Mouse (Mus musculus) CH12.LX (cell line): ENCODE measurements around the gene Kcnj4. TPM values are rescaled to one million over a fixed set of nuclear protein-coding genes. Genes with fewer than 3 reads are reported as not detected.
A peak's percentile ranks its signal among the peaks of the same experiment; 100 is the strongest.
"Not testable (repeated sequence)": the region's sequence is repeated elsewhere in the genome, so short reads cannot be mapped to it uniquely, and the experiment has no call there.

Experiments used
- DNase-seq: peaks from one replicate; pipeline ENCODE4 v3.0.0-alpha.2; 2013; ENCODE audit errors: extremely low read depth
- H3K27ac ChIP-seq: 2 replicates; pipeline ENCODE4 v1.5.1; 2012; ENCODE audit warnings: low read depth, mild to moderate bottlenecking, control low read depth, moderate library complexity; ENCODE audit not compliant: insufficient read depth
- H3K27me3 ChIP-seq: replicated peaks from 2 replicates; pipeline ENCODE3; 2012; ENCODE audit warnings: inconsistent platforms
- H3K36me3 ChIP-seq, 2 experiments: replicated peaks in 1 of 2; 2 replicates each; pipeline versions ENCODE3 to v1.6.1; 2012; ENCODE audit warnings: inconsistent platforms in 1 of 2, low read length in 1 of 2, mild to moderate bottlenecking in 1 of 2, mixed read lengths in 1 of 2, moderate library complexity in 1 of 2; ENCODE audit not compliant: control insufficient read depth in 1 of 2, insufficient read depth in 1 of 2
- H3K4me1 ChIP-seq, 2 experiments: 2 replicates each; pipeline ENCODE4 v1.6.1; 2012; ENCODE audit warnings: inconsistent platforms in 1 of 2, moderate library complexity in 1 of 2; ENCODE audit not compliant: insufficient read depth in 2 of 2, control insufficient read depth in 1 of 2
- H3K4me2 ChIP-seq: 2 replicates; pipeline ENCODE4 v1.6.1; 2012; ENCODE audit warnings: low read depth, mild to moderate bottlenecking, control low read depth; ENCODE audit not compliant: poor library complexity, insufficient read depth, severe bottlenecking
- H3K4me3 ChIP-seq, 3 experiments: fragments of 150-350 bp in 1 of 3; sonication (generic) in 1 of 3; replicated peaks in 1 of 3; 2 replicates each; pipeline versions ENCODE3 to v1.5.1; 2011 to 2012; ENCODE audit warnings: low read depth in 2 of 3, low read length in 2 of 3, mild to moderate bottlenecking in 2 of 3, moderate library complexity in 2 of 3, control low read depth in 1 of 3, improper control_type of control experiment in 1 of 3, inconsistent platforms in 1 of 3, mixed read lengths in 1 of 3; ENCODE audit not compliant: poor library complexity in 1 of 3
- H3K79me2 ChIP-seq: replicated peaks from 2 replicates; pipeline ENCODE4 v1.6.1; 2012; ENCODE audit warnings: mild to moderate bottlenecking, moderate library complexity; ENCODE audit not compliant: control insufficient read depth, poor library complexity, insufficient read depth, severe bottlenecking; ENCODE audit errors: extremely low read depth
- H3K9ac ChIP-seq: 2 replicates; pipeline ENCODE4 v1.6.1; 2012; ENCODE audit warnings: low read depth, mild to moderate bottlenecking, control low read depth, moderate library complexity; ENCODE audit not compliant: insufficient read depth
- H3K9me3 ChIP-seq: replicated peaks from 2 replicates; pipeline ENCODE3; 2012; ENCODE audit warnings: low read length, inconsistent platforms, mixed read lengths
- BHLHE40 ChIP-seq: IDR thresholded peaks from 2 replicates; pipeline ENCODE4 v1.6.1; 2011; ENCODE audit warnings: mild to moderate bottlenecking, low read depth, low read length, improper control_type of control experiment
- CHD1 ChIP-seq: IDR thresholded peaks from 2 replicates; pipeline ENCODE4 v1.6.1; 2012; ENCODE audit warnings: low read depth, low read length, improper control_type of control experiment, inconsistent platforms
- CHD2 ChIP-seq: IDR thresholded peaks from 2 replicates; pipeline ENCODE4 v1.6.1; 2011; ENCODE audit warnings: low read length, improper control_type of control experiment
- ELF1 ChIP-seq: IDR thresholded peaks from 2 replicates; pipeline ENCODE4 v1.6.1; 2014; ENCODE audit warnings: low read depth, mild to moderate bottlenecking, inconsistent platforms, low read length, improper control_type of control experiment
- ETS1 ChIP-seq: conservative IDR thresholded peaks from 2 replicates; pipeline ENCODE4 v1.6.1; 2012; ENCODE audit warnings: low read depth, mild to moderate bottlenecking, inconsistent platforms, low read length, improper control_type of control experiment, moderate library complexity
- GABPA ChIP-seq: IDR thresholded peaks from 2 replicates; pipeline ENCODE4 v1.6.1; 2012; ENCODE audit warnings: low read depth, low read length, improper control_type of control experiment, inconsistent platforms; ENCODE audit not compliant: insufficient replicate concordance
- IRF4 ChIP-seq: IDR thresholded peaks from 2 replicates; pipeline ENCODE4 v1.6.1; 2014; ENCODE audit warnings: low read depth, mild to moderate bottlenecking, inconsistent platforms, low read length, improper control_type of control experiment
- MEF2A ChIP-seq: IDR thresholded peaks from 2 replicates; pipeline ENCODE4 v1.6.1; 2014; ENCODE audit warnings: low read depth, mild to moderate bottlenecking, inconsistent platforms, low read length, improper control_type of control experiment, borderline replicate concordance
- MYC ChIP-seq: IDR thresholded peaks from 2 replicates; pipeline ENCODE4 v1.6.1; 2011; ENCODE audit warnings: low read depth, mild to moderate bottlenecking, improper control_type of control experiment, low read length
- NELFE ChIP-seq: IDR thresholded peaks from 2 replicates; pipeline ENCODE4 v1.6.1; 2011; ENCODE audit warnings: low read depth, low read length, improper control_type of control experiment
- USF1 ChIP-seq: IDR thresholded peaks from 2 replicates; pipeline ENCODE4 v1.6.1; 2014; ENCODE audit warnings: low read depth, mild to moderate bottlenecking, inconsistent platforms, low read length, improper control_type of control experiment
- ZMIZ1 ChIP-seq: IDR thresholded peaks from 2 replicates; pipeline ENCODE4 v1.6.1; 2012; ENCODE audit warnings: low read depth, mild to moderate bottlenecking, inconsistent platforms, low read length, improper control_type of control experiment
- ZNF384 ChIP-seq: IDR thresholded peaks from 2 replicates; pipeline ENCODE4 v1.6.1; 2012; ENCODE audit warnings: low read depth, low read length, improper control_type of control experiment, inconsistent platforms
- dilution Hi-C: fragments of 300-500 bp; cut with MboI; formaldehyde crosslinking; loops from 2 replicates; pipeline ENCODE4 v1.14.3; 2020; ENCODE audit warnings: low sequenced_read_pairs; ENCODE audit not compliant: extremely low pct_unique_long_range_greater_than_20kb, extremely low pct_ligation_motif_present
- in situ Hi-C: fragments of 300-500 bp; cut with MboI; formaldehyde crosslinking; loops from 3 replicates; pipeline ENCODE4 v1.14.3; 2019; ENCODE audit warnings: low sequenced_read_pairs, low pct_ligation_motif_present, low pct_unique_long_range_greater_than_20kb, mixed read lengths
- polyA plus RNA-seq: library from polyadenylated mRNA; unstranded; fragments of >175 nt; gene quantifications from 2 replicates; pipeline ENCODE4 v1.2.1, GENCODE M21; 2012; ENCODE audit warnings: low read depth; ENCODE audit not compliant: insufficient read length
- total RNA-seq, 2 experiments: library from RNA; depleted of rRNA; stranded (reverse); fragments of 300-350 nt in 1 of 2; fragments of >200 nt in 1 of 2; gene quantifications; 2 replicates each; pipeline ENCODE4 v1.2.3; 2012 to 2014

Kcnj4 gene
- total and polyA plus RNA-seq, 3 experiments: not detected

GRCm38 (mm10) chr15:79456546-79456945 lies 48.5 kb downstream of the Kcnj4 start:
- dilution Hi-C loops: no loop called here

DNA sequence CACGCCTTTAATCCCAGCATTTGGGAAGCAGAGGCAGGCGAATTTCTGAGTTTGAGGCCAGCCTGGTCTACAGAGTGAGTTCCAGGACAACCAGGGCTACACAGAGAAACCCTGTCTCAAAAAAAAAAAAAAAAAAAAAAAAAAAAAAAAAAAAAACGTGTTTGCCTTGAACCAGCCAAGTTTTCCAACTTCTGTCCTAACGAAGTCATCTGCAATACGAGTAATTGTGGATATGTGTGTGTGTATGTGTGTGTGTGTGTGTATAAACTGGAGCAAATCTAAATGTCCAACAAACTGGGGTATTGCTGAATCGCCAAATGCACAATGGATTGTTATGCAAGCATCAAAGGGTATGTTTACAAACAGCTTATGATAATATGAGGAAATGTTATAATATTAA lies 48.9 kb downstream of the Kcnj4 start:
- peaks cover 20% of the 10 kb centered on the region for H3K27me3 ChIP-seq
- H3K36me3 ChIP-seq, dilution Hi-C loops, H3K27ac ChIP-seq, in situ Hi-C loops, H3K9me3 ChIP-seq, H3K4me3 ChIP-seq, H3K9ac ChIP-seq, H3K4me2 ChIP-seq, H3K79me2 ChIP-seq, DNase-seq: not testable (repeated sequence)
- H3K4me1 ChIP-seq: peaks cover 4 to 11% of the 10 kb centered on the region in 2 experiments
- peak; percentile 79 for TF ChIP-seq ZNF384

More at GRCm38 (mm10) chr15:79456546-79456945, 48.5 kb downstream of the Kcnj4 start:
- no peak for TF ChIP-seq CHD2
- peak; percentile 39; the same call in 1 of the 2 replicates for TF ChIP-seq IRF4
- no peak for TF ChIP-seq CHD1
- no peak for TF ChIP-seq ZNF384
- TF ChIP-seq BHLHE40: 0 out of 2 replicates have a peak, but pooled peaks have one; percentile 45
- no peak for TF ChIP-seq NELFE
- TF ChIP-seq ETS1: no peak
- no peak for TF ChIP-seq ZMIZ1
- TF ChIP-seq ELF1: peak; percentile 64
- TF ChIP-seq MEF2A: no peak
- TF ChIP-seq MYC: no peak
- TF ChIP-seq GABPA: no peak
- TF ChIP-seq USF1: peak; percentile 46
- Histone ChIP-seq H3K27ac (no peak overlapping the region), H3K79me2 (no peaks in the 10 kb centered on the region), H3K4me2 (no peak overlapping the region), H3K36me3 (no peaks in the 10 kb centered on the region), H3K9ac (no peak overlapping the region), H3K4me3 (no peak overlapping the region), H3K27me3 (peaks cover 23% of the 10 kb centered on the region), H3K4me1 (peaks cover 4 to 11% of the 10 kb centered on the region in 2 experiments), H3K9me3 (peaks cover 3% of the 10 kb centered on the region)
- no peak for DNase-seq
- in situ Hi-C loops: no loop called here
